Mouse (Mus musculus): ENCODE results near the gene Ncdn. TPM values are rescaled to one million over a fixed set of nuclear protein-coding genes. Genes with fewer than 3 reads are reported as not detected.

Ncdn gene
- polyA plus RNA-seq, 1 experiment from 2014 or later, result 29.0 TPM

- H3K4me2 ChIP-seq (ENCODE audit: low read length), result no peak overlapping the region
- H3K27me3 ChIP-seq (replicated peaks; ENCODE audit: control insufficient read depth, insufficient read depth, low read length), result no peaks in the 10 kb centered on the region
- no peak overlapping the region for H3K4me3 ChIP-seq (ENCODE audit: low read depth, low read length)
- DNase-seq (ENCODE audit: low spot score) (peak; percentile 44), ATAC-seq (replicated peaks; ENCODE audit: low FRiP score, low TSS enrichment, low read depth) (no peak)
- peaks cover 23% of the 10 kb centered on the region for H3K4me1 ChIP-seq (replicated peaks; ENCODE audit: control insufficient read depth, insufficient read depth, low read length)
- WGBS, result 86% methylated on average over 11 of the region's 11 CpGs
- peaks cover 57% of the 10 kb centered on the region for H3K36me3 ChIP-seq (ENCODE audit: control insufficient read depth, insufficient read depth, low read length)
- H3K27ac ChIP-seq (ENCODE audit: low read depth), result no peak overlapping the region
- no peaks in the 10 kb centered on the region for H3K9me3 ChIP-seq (ENCODE audit: control insufficient read depth, low read length)
- H3K9ac ChIP-seq (ENCODE audit: low read length), result no peak overlapping the region; the same call in 1 of the 2 replicates
These were observed 3.7 kb downstream of the Ncdn start for GRCm38 (mm10) chr4:126749553-126749952.

- H3K4me2 ChIP-seq (ENCODE audit: low read length), result no peak overlapping the region
- H3K36me3 ChIP-seq (ENCODE audit: control insufficient read depth, insufficient read depth, low read length), result peaks cover 63% of the 10 kb centered on the region
- H3K4me3 ChIP-seq (ENCODE audit: low read depth, low read length), result no peak overlapping the region
- H3K27ac ChIP-seq (ENCODE audit: low read depth), result no peak overlapping the region
- no peaks in the 10 kb centered on the region for H3K9me3 ChIP-seq (ENCODE audit: control insufficient read depth, low read length)
- ATAC-seq (replicated peaks; ENCODE audit: low FRiP score, low TSS enrichment, low read depth), result no peak
- peak; percentile 43 for DNase-seq (ENCODE audit: low spot score)
- no peak overlapping the region for H3K9ac ChIP-seq (ENCODE audit: low read length)
- WGBS, result 97% methylated on average over 8 of the region's 8 CpGs
- no peaks in the 10 kb centered on the region for H3K27me3 ChIP-seq (replicated peaks; ENCODE audit: control insufficient read depth, insufficient read depth, low read length)
- H3K4me1 ChIP-seq (replicated peaks; ENCODE audit: control insufficient read depth, insufficient read depth, low read length), result peaks cover 20% of the 10 kb centered on the region
These were observed 4.9 kb downstream of the Ncdn start for GRCm38 (mm10) chr4:126748381-126748780.

GRCm38 (mm10) chr4:126746194-126746840 lies 6.9 kb downstream of the Ncdn start:
- H3K9ac ChIP-seq (ENCODE audit: low read length), result no peak overlapping the region
- ATAC-seq (replicated peaks; ENCODE audit: low FRiP score, low TSS enrichment, low read depth) (no peak), DNase-seq (ENCODE audit: low spot score) (peak; percentile 48)
- H3K9me3 ChIP-seq (ENCODE audit: control insufficient read depth, low read length), result no peaks in the 10 kb centered on the region
- peaks cover 63% of the 10 kb centered on the region for H3K36me3 ChIP-seq (ENCODE audit: control insufficient read depth, insufficient read depth, low read length)
- H3K27ac ChIP-seq (ENCODE audit: low read depth), result no peak overlapping the region
- no peak overlapping the region for H3K4me3 ChIP-seq (ENCODE audit: low read depth, low read length)
- no peaks in the 10 kb centered on the region for H3K27me3 ChIP-seq (replicated peaks; ENCODE audit: control insufficient read depth, insufficient read depth, low read length)
- H3K4me1 ChIP-seq (replicated peaks; ENCODE audit: control insufficient read depth, insufficient read depth, low read length), result peaks cover 8% of the 10 kb centered on the region
- H3K4me2 ChIP-seq (ENCODE audit: low read length), result no peak overlapping the region
- WGBS, result 81% methylated on average over 10 of the region's 10 CpGs

GRCm38 (mm10) chr4:126745506-126746193 lies 7.6 kb downstream of the Ncdn start:
- DNase-seq (ENCODE audit: low spot score) (peak; percentile 81), ATAC-seq (replicated peaks; ENCODE audit: low FRiP score, low TSS enrichment, low read depth) (no peak)
- H3K4me3 ChIP-seq (ENCODE audit: low read depth, low read length), result no peak overlapping the region
- no peak overlapping the region for H3K4me2 ChIP-seq (ENCODE audit: low read length)
- H3K27ac ChIP-seq (ENCODE audit: low read depth), result no peak overlapping the region
- H3K36me3 ChIP-seq (ENCODE audit: control insufficient read depth, insufficient read depth, low read length), result peaks cover 63% of the 10 kb centered on the region
- H3K4me1 ChIP-seq (replicated peaks; ENCODE audit: control insufficient read depth, insufficient read depth, low read length), result peaks cover 3% of the 10 kb centered on the region; the same call in 1 of the 2 replicates
- H3K27me3 ChIP-seq (replicated peaks; ENCODE audit: control insufficient read depth, insufficient read depth, low read length), result no peaks in the 10 kb centered on the region
- no peaks in the 10 kb centered on the region for H3K9me3 ChIP-seq (ENCODE audit: control insufficient read depth, low read length)
- WGBS, result 47% methylated on average over 13 of the region's 13 CpGs
- no peak overlapping the region for H3K9ac ChIP-seq (ENCODE audit: low read length)

- Histone ChIP-seq H3K4me1 (replicated peaks; ENCODE audit: control insufficient read depth, insufficient read depth, low read length) (no peaks in the 10 kb centered on the region; the same call in 1 of the 2 replicates), H3K27me3 (replicated peaks; ENCODE audit: control insufficient read depth, insufficient read depth, low read length) (no peaks in the 10 kb centered on the region), H3K4me3 (ENCODE audit: low read depth, low read length) (no peak overlapping the region), H3K27ac (ENCODE audit: low read depth) (no peak overlapping the region), H3K4me2 (ENCODE audit: low read length) (no peak overlapping the region), H3K9ac (ENCODE audit: low read length) (no peak overlapping the region), H3K9me3 (ENCODE audit: control insufficient read depth, low read length) (no peaks in the 10 kb centered on the region), H3K36me3 (ENCODE audit: control insufficient read depth, insufficient read depth, low read length) (peaks cover 56% of the 10 kb centered on the region)
- WGBS, result 95% methylated on average over 14 of the region's 14 CpGs
- ATAC-seq (replicated peaks; ENCODE audit: low FRiP score, low TSS enrichment, low read depth) (no peak), DNase-seq (ENCODE audit: low spot score) (peak; percentile 50)
These were observed 8.4 kb downstream of the Ncdn start for GRCm38 (mm10) chr4:126744831-126745230.

GRCm38 (mm10) chr4:126743713-126744112 lies 9.5 kb downstream of the Ncdn start:
- ATAC-seq (replicated peaks; ENCODE audit: low FRiP score, low TSS enrichment, low read depth), result no peak
- Histone ChIP-seq H3K9me3 (ENCODE audit: control insufficient read depth, low read length) (no peaks in the 10 kb centered on the region), H3K9ac (ENCODE audit: low read length) (no peak overlapping the region), H3K4me2 (ENCODE audit: low read length) (no peak overlapping the region), H3K27me3 (replicated peaks; ENCODE audit: control insufficient read depth, insufficient read depth, low read length) (peaks cover 3% of the 10 kb centered on the region), H3K4me3 (ENCODE audit: low read depth, low read length) (no peak overlapping the region), H3K36me3 (ENCODE audit: control insufficient read depth, insufficient read depth, low read length) (peaks cover 45% of the 10 kb centered on the region), H3K4me1 (replicated peaks; ENCODE audit: control insufficient read depth, insufficient read depth, low read length) (no peaks in the 10 kb centered on the region), H3K27ac (ENCODE audit: low read depth) (no peak overlapping the region)
- WGBS, result 18% methylated on average over 11 of the region's 11 CpGs
- DNase-seq (ENCODE audit: low spot score), result peak; percentile 49

- Histone ChIP-seq H3K36me3 (ENCODE audit: control insufficient read depth, insufficient read depth, low read length) (peaks cover 37% of the 10 kb centered on the region), H3K9ac (ENCODE audit: low read length) (no peak overlapping the region), H3K9me3 (ENCODE audit: control insufficient read depth, low read length) (no peaks in the 10 kb centered on the region), H3K27me3 (replicated peaks; ENCODE audit: control insufficient read depth, insufficient read depth, low read length) (peaks cover 11% of the 10 kb centered on the region), H3K27ac (ENCODE audit: low read depth) (no peak overlapping the region), H3K4me2 (ENCODE audit: low read length) (no peak overlapping the region), H3K4me1 (replicated peaks; ENCODE audit: control insufficient read depth, insufficient read depth, low read length) (no peaks in the 10 kb centered on the region), H3K4me3 (ENCODE audit: low read depth, low read length) (no peak overlapping the region)
- ATAC-seq (replicated peaks; ENCODE audit: low FRiP score, low TSS enrichment, low read depth), result no peak
- WGBS, result 37% methylated on average over 2 of the region's 2 CpGs
- DNase-seq (ENCODE audit: low spot score), result peak; percentile 46
These were observed 10.3 kb downstream of the Ncdn start for GRCm38 (mm10) chr4:126742976-126743375.

- H3K36me3 ChIP-seq (ENCODE audit: control insufficient read depth, insufficient read depth, low read length), result peaks cover 25% of the 10 kb centered on the region
- H3K4me3 ChIP-seq (ENCODE audit: low read depth, low read length), result no peak overlapping the region
- 3% methylated on average over 12 of the region's 12 CpGs for WGBS
- ATAC-seq (replicated peaks; ENCODE audit: low FRiP score, low TSS enrichment, low read depth) (peak; percentile 33; the same call in 1 of the 2 replicates), DNase-seq (ENCODE audit: low spot score) (peak; percentile 90)
- H3K27me3 ChIP-seq (replicated peaks; ENCODE audit: control insufficient read depth, insufficient read depth, low read length), result peaks cover 26% of the 10 kb centered on the region
- H3K27ac ChIP-seq (ENCODE audit: low read depth), result no peak overlapping the region
- no peak overlapping the region for H3K9ac ChIP-seq (ENCODE audit: low read length)
- H3K4me1 ChIP-seq (replicated peaks; ENCODE audit: control insufficient read depth, insufficient read depth, low read length), result no peaks in the 10 kb centered on the region
- H3K4me2 ChIP-seq (ENCODE audit: low read length), result 0 out of 2 replicates have a peak overlapping the region, but pooled peaks have one; percentile 8
- no peaks in the 10 kb centered on the region for H3K9me3 ChIP-seq (ENCODE audit: control insufficient read depth, low read length)
These were observed 11.8 kb downstream of the Ncdn start for GRCm38 (mm10) chr4:126741448-126741847.

Measured in intestine, embryonic 14.5 days (tissue).